Comparison of ENCODE assay signal across 9 mouse cellular contexts in the genomic region with DNA sequence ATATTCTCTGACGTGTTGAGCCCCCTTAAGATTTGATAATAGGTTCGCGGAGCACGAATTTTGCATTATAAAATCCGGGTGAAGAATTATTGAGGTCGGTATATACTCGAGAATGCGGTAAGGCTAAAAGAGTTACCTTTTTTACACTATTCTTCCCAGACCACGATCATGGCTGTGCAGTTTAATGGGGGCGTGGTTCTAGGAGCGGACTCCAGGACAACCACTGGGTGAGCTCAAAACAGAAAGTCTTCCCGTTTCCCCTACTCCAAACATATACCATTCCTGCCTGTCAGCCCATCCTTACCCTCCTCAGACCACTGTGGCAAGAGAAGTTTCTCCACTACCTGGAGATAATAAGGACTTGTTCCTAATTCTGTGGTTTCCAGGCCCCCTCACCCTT. TPM values are rescaled to one million over a fixed set of nuclear protein-coding genes. Genes with fewer than 3 reads are reported as not detected.
DNase-seq lines count a peak whose midpoint lies in the region; ATAC-seq lines count a peak whose summit lies in the region.
"Had no signal": no experiment of that assay in that cellular context is flagged by ENCODE, and none has a peak within 500 bp of the region (broad histone marks: within the 10 kb centered on the region; RNA-seq: fewer than 3 reads in every experiment).

No protein-coding gene starts in this region.

- WGBS in neural tube, embryonic 11.5 days = 4% methylated on average over 12 of the region's 12 CpGs
- under 1% methylated on average over 12 of the region's 12 CpGs for WGBS in embryonic facial prominence, embryonic 15.5 days
- under 1% methylated on average over 12 of the region's 12 CpGs for WGBS in limb, embryonic 11.5 days
- WGBS in stomach, embryonic 14.5 days = 2% methylated on average over 12 of the region's 12 CpGs

- H3K4me3 ChIP-seq in neural tube, embryonic 11.5 days (ENCODE audit: low read depth, low read length) = peak overlapping the region; percentile 82
- peak overlapping the region; percentile 76 for H3K4me3 ChIP-seq in embryonic facial prominence, embryonic 15.5 days (replicated peaks)
- H3K4me3 ChIP-seq in limb, embryonic 11.5 days (ENCODE audit: low read depth, low read length) = peak overlapping the region; percentile 64
- peak overlapping the region; percentile 69 for H3K4me3 ChIP-seq in stomach, embryonic 14.5 days (ENCODE audit: low read depth, low read length)

- H3K4me2 ChIP-seq in neural tube, embryonic 11.5 days (ENCODE audit: low read depth) = peak overlapping the region; percentile 74
- H3K4me2 ChIP-seq in embryonic facial prominence, embryonic 15.5 days (replicated peaks) = peak overlapping the region; percentile 69
- peak overlapping the region; percentile 70 for H3K4me2 ChIP-seq in limb, embryonic 11.5 days (ENCODE audit: low read depth, severe bottlenecking)
- peak overlapping the region; percentile 79 for H3K4me2 ChIP-seq in stomach, embryonic 14.5 days (replicated peaks; ENCODE audit: low read depth, low read length)

- no peak overlapping the region for H3K27ac ChIP-seq in neural tube, embryonic 11.5 days (ENCODE audit: low read depth, low read length)
- H3K27ac ChIP-seq in embryonic facial prominence, embryonic 15.5 days (replicated peaks) = no peak overlapping the region
- H3K27ac ChIP-seq in limb, embryonic 11.5 days (replicated peaks; ENCODE audit: low read depth, low read length) = no peak overlapping the region
- H3K27ac ChIP-seq in stomach, embryonic 14.5 days (ENCODE audit: low read length) = peak overlapping the region; percentile 11; the same call in 1 of the 2 replicates

- peaks cover 5% of the 10 kb centered on the region; the same call in 1 of the 2 replicates for H3K4me1 ChIP-seq in neural tube, embryonic 11.5 days (ENCODE audit: control insufficient read depth, insufficient read depth, low read length)
- H3K4me1 ChIP-seq in embryonic facial prominence, embryonic 15.5 days = peaks cover 12% of the 10 kb centered on the region
- no peaks in the 10 kb centered on the region for H3K4me1 ChIP-seq in limb, embryonic 11.5 days (ENCODE audit: control insufficient read depth, insufficient read depth, low read length)
- H3K4me1 ChIP-seq in stomach, embryonic 14.5 days (ENCODE audit: control insufficient read depth, insufficient read depth, low read length) = peaks cover 6% of the 10 kb centered on the region; the same call in 1 of the 2 replicates

- no peaks in the 10 kb centered on the region for H3K27me3 ChIP-seq in neural tube, embryonic 11.5 days (ENCODE audit: control insufficient read depth, insufficient read depth, low read length)
- H3K27me3 ChIP-seq in embryonic facial prominence, embryonic 15.5 days = no peaks in the 10 kb centered on the region
- H3K27me3 ChIP-seq in limb, embryonic 11.5 days (ENCODE audit: control insufficient read depth, insufficient read depth, low read length) = no peaks in the 10 kb centered on the region
- no peaks in the 10 kb centered on the region for H3K27me3 ChIP-seq in stomach, embryonic 14.5 days (ENCODE audit: control insufficient read depth, insufficient read depth, low read length)

- intact Hi-C loops in left cerebral cortex, postnatal 4 days (cut with DNase I) = no loop called here

- peak; percentile 29 for ATAC-seq in neural tube, embryonic 11.5 days (ENCODE audit: insufficient read depth, low FRiP score, low TSS enrichment)
- ATAC-seq in embryonic facial prominence, embryonic 15.5 days (ENCODE audit: insufficient number of reproducible peaks, low FRiP score, low TSS enrichment, low read depth) = no peak
- no peak for ATAC-seq in limb, embryonic 11.5 days (ENCODE audit: insufficient number of reproducible peaks, low FRiP score, low TSS enrichment, low read depth)
- peak; percentile 40; the same call in 1 of the 2 replicates for ATAC-seq in stomach, embryonic 14.5 days (ENCODE audit: insufficient number of reproducible peaks, insufficient read depth, low FRiP score, low read depth)

- no peak for DNase-seq in neural tube, embryonic 11.5 days (ENCODE audit: low spot score)
- no peak for DNase-seq in neural tube, embryonic 10.5 days (ENCODE audit: extremely low spot score, low spot score)
- no peak for DNase-seq in limb, embryonic 11.5 days (ENCODE audit: low spot score)
- no peak for DNase-seq in natural killer cell, adult 2 months (ENCODE audit: low spot score in 2 of 2)
- no peak for DNase-seq in left cerebral cortex, postnatal 4 days
- no peak for DNase-seq in right cerebral cortex, postnatal 25 days

- peak overlapping the region; percentile 70 for H3K9ac ChIP-seq in neural tube, embryonic 11.5 days (ENCODE audit: low read length)
- peak overlapping the region; percentile 63 for H3K9ac ChIP-seq in embryonic facial prominence, embryonic 15.5 days
- peak overlapping the region; percentile 56 for H3K9ac ChIP-seq in limb, embryonic 11.5 days (ENCODE audit: low read length)
- peak overlapping the region; percentile 63 for H3K9ac ChIP-seq in stomach, embryonic 14.5 days (replicated peaks; ENCODE audit: low read depth, low read length)

- peaks cover 9% of the 10 kb centered on the region for H3K36me3 ChIP-seq in neural tube, embryonic 11.5 days (ENCODE audit: control insufficient read depth, insufficient read depth, low read length)
- H3K36me3 ChIP-seq in embryonic facial prominence, embryonic 15.5 days = peaks cover 36% of the 10 kb centered on the region
- H3K36me3 ChIP-seq in limb, embryonic 11.5 days (ENCODE audit: control insufficient read depth, insufficient read depth, low read length) = peaks cover 8% of the 10 kb centered on the region; the same call in 1 of the 2 replicates
- H3K36me3 ChIP-seq in stomach, embryonic 14.5 days (ENCODE audit: control insufficient read depth, insufficient read depth, low read length) = peaks cover 21% of the 10 kb centered on the region

- no peaks in the 10 kb centered on the region for H3K9me3 ChIP-seq in neural tube, embryonic 11.5 days (ENCODE audit: control insufficient read depth, low read length)
- no peaks in the 10 kb centered on the region for H3K9me3 ChIP-seq in embryonic facial prominence, embryonic 15.5 days (replicated peaks)
- H3K9me3 ChIP-seq in limb, embryonic 11.5 days (ENCODE audit: control insufficient read depth, low read length) = no peaks in the 10 kb centered on the region
- H3K9me3 ChIP-seq in stomach, embryonic 14.5 days (ENCODE audit: control insufficient read depth, low read depth, low read length) = no peaks in the 10 kb centered on the region

RNA-seq across cellular contexts. Expression of a gene that starts 0.6 kb away (rescaled TPM):
- polyA plus RNA-seq in neural tube, embryonic 11.5 days (2014; fragmentation: Nextera tagmentation; extraction: Ambion mirVana) = 898 and 923 TPM in 2 replicates
- polyA plus RNA-seq in embryonic facial prominence, embryonic 15.5 days (2015; fragmentation: Nextera tagmentation; extraction: Ambion mirVana) = 727 and 733 TPM in 2 replicates
- 964 and 999 TPM in 2 replicates for polyA plus RNA-seq in limb, embryonic 11.5 days (2014; fragmentation: Nextera tagmentation; extraction: Ambion mirVana)
- 709 and 761 TPM in 2 replicates for polyA plus RNA-seq in stomach, embryonic 14.5 days (2014; fragmentation: Nextera tagmentation; extraction: Ambion mirVana)
- total RNA-seq in left cerebral cortex, postnatal 4 days (2021) = 100 to 1,000 TPM; 269 to 276 TPM

RNA-seq across cellular contexts. Expression of a gene that starts 6.7 kb away (rescaled TPM):
- 0.20 TPM in 1 of 2 replicates, not detected in the other for polyA plus RNA-seq in neural tube, embryonic 11.5 days (2014; fragmentation: Nextera tagmentation; extraction: Ambion mirVana)
- polyA plus RNA-seq in embryonic facial prominence, embryonic 15.5 days (2015; fragmentation: Nextera tagmentation; extraction: Ambion mirVana) = 0.44 and 0.59 TPM in 2 replicates
- polyA plus RNA-seq in limb, embryonic 11.5 days (2014; fragmentation: Nextera tagmentation; extraction: Ambion mirVana) = 0.39 and 0.50 TPM in 2 replicates
- 0.43 and 0.81 TPM in 2 replicates for polyA plus RNA-seq in stomach, embryonic 14.5 days (2014; fragmentation: Nextera tagmentation; extraction: Ambion mirVana)
- not detected for total RNA-seq in left cerebral cortex, postnatal 4 days (2021)
- total RNA-seq: hematopoietic stem cell, adult 5-6 weeks had no signal

RNA-seq across cellular contexts. Expression of a gene that starts 7.0 kb away (rescaled TPM):
- polyA plus RNA-seq in neural tube, embryonic 11.5 days (2014; fragmentation: Nextera tagmentation; extraction: Ambion mirVana) = not detected in 2 replicates
- polyA plus RNA-seq in embryonic facial prominence, embryonic 15.5 days (2015; fragmentation: Nextera tagmentation; extraction: Ambion mirVana) = 1.1 and 3.3 TPM in 2 replicates
- polyA plus RNA-seq in limb, embryonic 11.5 days (2014; fragmentation: Nextera tagmentation; extraction: Ambion mirVana) = not detected in 2 replicates
- not detected in 2 replicates for polyA plus RNA-seq in stomach, embryonic 14.5 days (2014; fragmentation: Nextera tagmentation; extraction: Ambion mirVana)
- total RNA-seq in left cerebral cortex, postnatal 4 days (2021) = not detected
- total RNA-seq: hematopoietic stem cell, adult 5-6 weeks had no signal

RNA-seq across cellular contexts. Expression of a gene that starts 11.3 kb away (rescaled TPM):
- polyA plus RNA-seq in neural tube, embryonic 11.5 days (2014; fragmentation: Nextera tagmentation; extraction: Ambion mirVana) = 0.39 TPM in 1 of 2 replicates, not detected in the other
- polyA plus RNA-seq in embryonic facial prominence, embryonic 15.5 days (2015; fragmentation: Nextera tagmentation; extraction: Ambion mirVana) = 0.35 and 0.60 TPM in 2 replicates
- 0.55 TPM in 1 of 2 replicates, not detected in the other for polyA plus RNA-seq in limb, embryonic 11.5 days (2014; fragmentation: Nextera tagmentation; extraction: Ambion mirVana)
- 0.39 TPM in 1 of 2 replicates, not detected in the other for polyA plus RNA-seq in stomach, embryonic 14.5 days (2014; fragmentation: Nextera tagmentation; extraction: Ambion mirVana)
- under 1 TPM in 1 of 2 experiments, not detected in 1; 0.62 TPM for total RNA-seq in left cerebral cortex, postnatal 4 days (2021)
- total RNA-seq: hematopoietic stem cell, adult 5-6 weeks had no signal

RNA-seq across cellular contexts. Expression of a gene that starts 14.1 kb away (rescaled TPM):
- polyA plus RNA-seq in neural tube, embryonic 11.5 days (2014; fragmentation: Nextera tagmentation; extraction: Ambion mirVana) = 2.9 and 4.0 TPM in 2 replicates
- polyA plus RNA-seq in embryonic facial prominence, embryonic 15.5 days (2015; fragmentation: Nextera tagmentation; extraction: Ambion mirVana) = 10.3 and 13.2 TPM in 2 replicates
- 2.4 and 3.9 TPM in 2 replicates for polyA plus RNA-seq in limb, embryonic 11.5 days (2014; fragmentation: Nextera tagmentation; extraction: Ambion mirVana)
- polyA plus RNA-seq in stomach, embryonic 14.5 days (2014; fragmentation: Nextera tagmentation; extraction: Ambion mirVana) = 11.6 and 13.0 TPM in 2 replicates
- 10 to 100 TPM; 32.1 to 34.2 TPM for total RNA-seq in left cerebral cortex, postnatal 4 days (2021)

Comparison
In these comparisons a context has a peak if more than half of its experiments do, and no peak if none do; other contexts are left out.
1. ATAC-seq: peak in neural tube, embryonic 11.5 days (single experiment) and stomach, embryonic 14.5 days (single experiment); none in embryonic facial prominence, embryonic 15.5 days (single experiment) and limb, embryonic 11.5 days (single experiment).
2. Peak in every context shown above with its lines, with median percentiles within 50 percentile points of each other: H3K4me2 ChIP-seq, H3K4me3 ChIP-seq and H3K9ac ChIP-seq.